12 mouse cellular contexts compared by ENCODE assay signal in the genomic region with DNA sequence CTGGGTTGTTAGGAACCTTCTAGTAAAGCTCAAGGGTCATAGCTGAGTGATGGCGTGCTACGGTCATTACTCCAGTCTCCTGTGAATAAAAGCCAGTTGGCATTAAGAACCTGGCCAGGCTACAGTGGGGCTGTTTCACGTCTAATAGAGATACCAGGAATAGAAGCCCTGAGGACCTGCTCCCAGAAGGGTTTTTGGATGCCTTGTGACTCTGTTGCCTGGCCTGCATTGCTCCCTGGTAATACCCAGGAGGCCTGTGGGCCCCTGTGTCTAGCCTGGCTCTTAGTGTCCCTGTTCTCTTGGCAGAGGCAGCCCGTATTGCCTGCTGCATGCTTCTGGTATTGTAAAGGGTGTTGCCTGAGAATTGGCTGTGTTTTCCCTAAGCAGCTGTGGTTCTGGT.
A peak's percentile ranks its signal among the peaks of the same experiment; 100 is the strongest.
DNase-seq lines count a peak whose midpoint lies in the region.
"Had no signal": no experiment of that assay in that cellular context is flagged by ENCODE, and none has a peak within 500 bp of the region (broad histone marks: within the 10 kb centered on the region; RNA-seq: fewer than 3 reads in every experiment).

No protein-coding gene starts in this region.

- DNase-seq in adrenal gland, postnatal 25 days, result peak; percentile 17
- no peak for DNase-seq in adrenal gland, adult (ENCODE audit: inconsistent age in 2 of 2, low spot score in 1 of 2)
- DNase-seq in heart, adult 8-10 months (ENCODE audit: low spot score), result peak; percentile 56
- DNase-seq in heart, postnatal 4 days, result no peak
- DNase-seq in MN1 (ENCODE audit: low spot score), result peak; percentile 31
- DNase-seq in heart, postnatal 14 days, result peak; percentile 27 to 43
- DNase-seq in B cell, adult 2 months, result no peak
- DNase-seq: cerebellum, adult 11 months; cerebellum, postnatal 10 days; midbrain, embryonic 14.5 days; thymus, adult 18-20 months; thymus, postnatal 4 days had no signal

- intact Hi-C loops in heart, postnatal 14 days (cut with DNase I), result no loop called here

Comparison
In these comparisons a context has a peak if more than half of its experiments do, and no peak if none do; other contexts are left out.
1. DNase-seq: peak in adrenal gland, postnatal 25 days (single experiment), heart, adult 8-10 months (single experiment), MN1 (single experiment) and heart, postnatal 14 days (2 of 2); none in adrenal gland, adult (0 of 2), heart, postnatal 4 days (single experiment) and B cell, adult 2 months (0 of 2).